Mouse (Mus musculus): ENCODE measurements around the gene Cldn15. TPM values are rescaled to one million over a fixed set of nuclear protein-coding genes. Genes with fewer than 3 reads are reported as not detected.
A peak's percentile ranks its signal among the peaks of the same experiment; 100 is the strongest.
"Not testable (repeated sequence)": the region's sequence is repeated elsewhere in the genome, so short reads cannot be mapped to it uniquely, and the experiment has no call there.

The Cldn15 gene
- polyA plus RNA-seq, 1 experiment from 2014 or later = not detected

GRCm38 (mm10) chr5:136943382-136943781 lies 23.0 kb upstream of the Cldn15 start:
- DNase-seq (ENCODE audit: low spot score) (no peak), ATAC-seq (no peak)
- Histone ChIP-seq H3K4me2 (ENCODE audit: low read length) (no peak overlapping the region), H3K9me3 (replicated peaks; ENCODE audit: control insufficient read depth, low read length) (0 out of 2 replicates have a peak, but pooled peaks cover 2% of the 10 kb centered on the region), H3K9ac (ENCODE audit: low read length) (no peak overlapping the region), H3K36me3 (ENCODE audit: control insufficient read depth, insufficient read depth, low read length) (no peaks in the 10 kb centered on the region), H3K27ac (ENCODE audit: low read depth, low read length) (no peak overlapping the region), H3K4me1 (ENCODE audit: control insufficient read depth, insufficient read depth, low read length) (no peaks in the 10 kb centered on the region), H3K4me3 (ENCODE audit: low read depth, low read length) (no peak overlapping the region), H3K27me3 (replicated peaks; ENCODE audit: control insufficient read depth, insufficient read depth, low read length) (no peaks in the 10 kb centered on the region)
- 88% methylated on average over 2 of the region's 2 CpGs for WGBS

- 85% methylated on average over 12 of the region's 12 CpGs for WGBS
- ATAC-seq (no peak), DNase-seq (ENCODE audit: low spot score) (no peak)
- H3K9ac ChIP-seq (ENCODE audit: low read length) = no peak overlapping the region
- H3K4me2 ChIP-seq (ENCODE audit: low read length) = no peak overlapping the region
- no peaks in the 10 kb centered on the region for H3K9me3 ChIP-seq (replicated peaks; ENCODE audit: control insufficient read depth, low read length)
- no peak overlapping the region for H3K4me3 ChIP-seq (ENCODE audit: low read depth, low read length)
- no peaks in the 10 kb centered on the region for H3K36me3 ChIP-seq (ENCODE audit: control insufficient read depth, insufficient read depth, low read length)
- H3K4me1 ChIP-seq (ENCODE audit: control insufficient read depth, insufficient read depth, low read length) = no peaks in the 10 kb centered on the region
- no peak overlapping the region for H3K27ac ChIP-seq (ENCODE audit: low read depth, low read length)
- no peaks in the 10 kb centered on the region for H3K27me3 ChIP-seq (replicated peaks; ENCODE audit: control insufficient read depth, insufficient read depth, low read length)
Observed at GRCm38 (mm10) chr5:136945084-136945483, 21.3 kb upstream of the Cldn15 start.

GRCm38 (mm10) chr5:136947874-136948273 lies 18.5 kb upstream of the Cldn15 start:
- Histone ChIP-seq H3K4me3 (ENCODE audit: low read depth, low read length) (no peak overlapping the region), H3K4me1 (ENCODE audit: control insufficient read depth, insufficient read depth, low read length) (no peaks in the 10 kb centered on the region), H3K27ac (ENCODE audit: low read depth, low read length) (no peak overlapping the region), H3K4me2 (ENCODE audit: low read length) (no peak overlapping the region), H3K9ac (ENCODE audit: low read length) (no peak overlapping the region), H3K36me3 (ENCODE audit: control insufficient read depth, insufficient read depth, low read length) (no peaks in the 10 kb centered on the region), H3K9me3 (replicated peaks; ENCODE audit: control insufficient read depth, low read length) (no peaks in the 10 kb centered on the region), H3K27me3 (replicated peaks; ENCODE audit: control insufficient read depth, insufficient read depth, low read length) (no peaks in the 10 kb centered on the region)
- no peak for DNase-seq (ENCODE audit: low spot score)
- no peak for ATAC-seq

GRCm38 (mm10) chr5:136949551-136950336 lies 16.7 kb upstream of the Cldn15 start:
- not testable (repeated sequence) for H3K27me3 ChIP-seq (replicated peaks; ENCODE audit: control insufficient read depth, insufficient read depth, low read length); DNase-seq (ENCODE audit: low spot score); ATAC-seq

GRCm38 (mm10) chr5:136950521-136950920 lies 15.9 kb upstream of the Cldn15 start:
- 88% methylated on average over 6 of the region's 6 CpGs for WGBS

More at GRCm38 (mm10) chr5:136949551-136950336, 16.7 kb upstream of the Cldn15 start:
- not testable (repeated sequence) for H3K4me1 ChIP-seq (ENCODE audit: control insufficient read depth, insufficient read depth, low read length); H3K4me3 ChIP-seq (ENCODE audit: low read depth, low read length); H3K4me2 ChIP-seq (ENCODE audit: low read length); H3K9ac ChIP-seq (ENCODE audit: low read length); H3K27ac ChIP-seq (ENCODE audit: low read depth, low read length); H3K9me3 ChIP-seq (replicated peaks; ENCODE audit: control insufficient read depth, low read length); H3K36me3 ChIP-seq (ENCODE audit: control insufficient read depth, insufficient read depth, low read length)
- 87% methylated on average over 14 of the region's 14 CpGs for WGBS

GRCm38 (mm10) chr5:136952153-136952552 lies 14.3 kb upstream of the Cldn15 start:
- Histone ChIP-seq H3K4me1 (ENCODE audit: control insufficient read depth, insufficient read depth, low read length) (peaks cover 9% of the 10 kb centered on the region), H3K4me3 (ENCODE audit: low read depth, low read length) (no peak overlapping the region), H3K27ac (ENCODE audit: low read depth, low read length) (no peak overlapping the region), H3K9me3 (replicated peaks; ENCODE audit: control insufficient read depth, low read length) (no peaks in the 10 kb centered on the region), H3K27me3 (replicated peaks; ENCODE audit: control insufficient read depth, insufficient read depth, low read length) (no peaks in the 10 kb centered on the region), H3K4me2 (ENCODE audit: low read length) (no peak overlapping the region), H3K9ac (ENCODE audit: low read length) (no peak overlapping the region), H3K36me3 (ENCODE audit: control insufficient read depth, insufficient read depth, low read length) (no peaks in the 10 kb centered on the region; the same call in 1 of the 2 replicates)
- ATAC-seq = no peak
- WGBS = 82% methylated on average over 4 of the region's 4 CpGs
- DNase-seq (ENCODE audit: low spot score) = no peak

More at GRCm38 (mm10) chr5:136950521-136950920, 15.9 kb upstream of the Cldn15 start:
- Histone ChIP-seq H3K27ac (ENCODE audit: low read depth, low read length) (no peak overlapping the region), H3K4me3 (ENCODE audit: low read depth, low read length) (no peak overlapping the region), H3K4me2 (ENCODE audit: low read length) (no peak overlapping the region), H3K4me1 (ENCODE audit: control insufficient read depth, insufficient read depth, low read length) (peaks cover 9% of the 10 kb centered on the region), H3K9me3 (replicated peaks; ENCODE audit: control insufficient read depth, low read length) (no peaks in the 10 kb centered on the region), H3K36me3 (ENCODE audit: control insufficient read depth, insufficient read depth, low read length) (no peaks in the 10 kb centered on the region), H3K9ac (ENCODE audit: low read length) (no peak overlapping the region), H3K27me3 (replicated peaks; ENCODE audit: control insufficient read depth, insufficient read depth, low read length) (no peaks in the 10 kb centered on the region)
- ATAC-seq (no peak), DNase-seq (ENCODE audit: low spot score) (no peak)

GRCm38 (mm10) chr5:136953015-136953414 lies 13.4 kb upstream of the Cldn15 start, which contains the start of gene Fis1:
Gene Fis1, plus strand, starts transcription at chr5:136953275.
- ATAC-seq (peak; percentile 99), DNase-seq (ENCODE audit: low spot score) (peak; percentile 99)
- peaks cover 9% of the 10 kb centered on the region for H3K4me1 ChIP-seq (ENCODE audit: control insufficient read depth, insufficient read depth, low read length)
- peak within 1 kb of the TSS; percentile 73 for H3K4me2 ChIP-seq (ENCODE audit: low read length)
- no peaks in the 10 kb centered on the region for H3K27me3 ChIP-seq (replicated peaks; ENCODE audit: control insufficient read depth, insufficient read depth, low read length)
- H3K36me3 ChIP-seq (ENCODE audit: control insufficient read depth, insufficient read depth, low read length) = peaks cover 3% of the 10 kb centered on the region; the same call in 1 of the 2 replicates
- H3K4me3 ChIP-seq (ENCODE audit: low read depth, low read length) = peak within 1 kb of the TSS; percentile 58
- WGBS = under 1% methylated on average over 22 of the region's 23 CpGs
- H3K27ac ChIP-seq (ENCODE audit: low read depth, low read length) = peak within 1 kb of the TSS; percentile 61; the same call in 1 of the 2 replicates
- peak within 1 kb of the TSS; percentile 72 for H3K9ac ChIP-seq (ENCODE audit: low read length)
- H3K9me3 ChIP-seq (replicated peaks; ENCODE audit: control insufficient read depth, low read length) = no peaks in the 10 kb centered on the region

GRCm38 (mm10) chr5:136953440-136953951 lies 12.9 kb upstream of the Cldn15 start:
- H3K4me3 ChIP-seq (ENCODE audit: low read depth, low read length) = peak overlapping the region; percentile 58
- peak overlapping the region; percentile 72 for H3K9ac ChIP-seq (ENCODE audit: low read length)
- peaks cover 3% of the 10 kb centered on the region; the same call in 1 of the 2 replicates for H3K36me3 ChIP-seq (ENCODE audit: control insufficient read depth, insufficient read depth, low read length)
- H3K27me3 ChIP-seq (replicated peaks; ENCODE audit: control insufficient read depth, insufficient read depth, low read length) = no peaks in the 10 kb centered on the region
- 3% methylated on average over 12 of the region's 12 CpGs for WGBS
- H3K9me3 ChIP-seq (replicated peaks; ENCODE audit: control insufficient read depth, low read length) = no peaks in the 10 kb centered on the region
- peak overlapping the region; percentile 73 for H3K4me2 ChIP-seq (ENCODE audit: low read length)
- DNase-seq (ENCODE audit: low spot score) (peak; percentile 17), ATAC-seq (no peak; the same call in 1 of the 2 replicates)
- peak overlapping the region; percentile 61; the same call in 1 of the 2 replicates for H3K27ac ChIP-seq (ENCODE audit: low read depth, low read length)
- peaks cover 9% of the 10 kb centered on the region for H3K4me1 ChIP-seq (ENCODE audit: control insufficient read depth, insufficient read depth, low read length)

- Histone ChIP-seq H3K27me3 (replicated peaks; ENCODE audit: control insufficient read depth, insufficient read depth, low read length) (no peaks in the 10 kb centered on the region), H3K36me3 (ENCODE audit: control insufficient read depth, insufficient read depth, low read length) (peaks cover 3% of the 10 kb centered on the region; the same call in 1 of the 2 replicates), H3K27ac (ENCODE audit: low read depth, low read length) (no peak overlapping the region), H3K4me1 (ENCODE audit: control insufficient read depth, insufficient read depth, low read length) (peaks cover 9% of the 10 kb centered on the region), H3K9ac (ENCODE audit: low read length) (no peak overlapping the region), H3K4me2 (ENCODE audit: low read length) (no peak overlapping the region), H3K4me3 (ENCODE audit: low read depth, low read length) (no peak overlapping the region), H3K9me3 (replicated peaks; ENCODE audit: control insufficient read depth, low read length) (no peaks in the 10 kb centered on the region)
- DNase-seq (ENCODE audit: low spot score) = no peak
- ATAC-seq = no peak
- WGBS = 96% methylated on average over 4 of the region's 4 CpGs
Observed at GRCm38 (mm10) chr5:136955622-136956021, 10.8 kb upstream of the Cldn15 start.

Data from forebrain, embryonic 14.5 days (tissue).